Mouse (Mus musculus) forebrain, postnatal 0 days (tissue): ENCODE results near the gene Lsamp. TPM values are rescaled to one million over a fixed set of nuclear protein-coding genes. Genes with fewer than 3 reads are reported as not detected.
A peak's percentile ranks its signal among the peaks of the same experiment; 100 is the strongest.

Experiments
- ATAC-seq: fragments of 200-750 bp; cut with Nextera tagmentation; 2 replicates; pipeline ENCODE4 v1.8.0; 2017; ENCODE audit warnings: mild to moderate bottlenecking, moderate library complexity
- DNase-seq: peaks from one replicate; pipeline ENCODE4 v3.0.0-alpha.2; 2015
- H3K27ac ChIP-seq: fragments of 300-500 bp; sonication (generic); 2 replicates; pipeline ENCODE4 v1.5.1; 2014; ENCODE audit warnings: low read depth, mild to moderate bottlenecking, antibody characterized with exemption, low read length, moderate library complexity, mixed read lengths
- H3K27me3 ChIP-seq: fragments of 300-500 bp; sonication (generic); 2 replicates; pipeline ENCODE4 v1.6.1; 2014; ENCODE audit warnings: mild to moderate bottlenecking, low read length, mixed read lengths; ENCODE audit not compliant: insufficient read depth
- H3K36me3 ChIP-seq: fragments of 300-500 bp; sonication (generic); 2 replicates; pipeline ENCODE4 v1.6.1; 2014; ENCODE audit warnings: mild to moderate bottlenecking, moderate library complexity; ENCODE audit not compliant: insufficient read depth
- H3K4me1 ChIP-seq: fragments of 300-500 bp; sonication (generic); 2 replicates; pipeline ENCODE4 v1.6.1; 2014; ENCODE audit warnings: antibody characterized with exemption; ENCODE audit not compliant: insufficient read depth
- H3K4me2 ChIP-seq: fragments of 300-500 bp; sonication (generic); 2 replicates; pipeline ENCODE4 v1.6.1; 2014; ENCODE audit warnings: low read depth, mild to moderate bottlenecking, moderate library complexity
- H3K4me3 ChIP-seq: fragments of 300-500 bp; sonication (generic); 2 replicates; pipeline ENCODE4 v1.5.1; 2014; ENCODE audit warnings: low read depth, low read length, mixed read lengths
- H3K9ac ChIP-seq: fragments of 300-500 bp; sonication (generic); 2 replicates; pipeline ENCODE4 v1.6.1; 2014; ENCODE audit warnings: mild to moderate bottlenecking
- H3K9me3 ChIP-seq: fragments of 300-500 bp; sonication (generic); 2 replicates; pipeline ENCODE4 v1.6.1; 2016; ENCODE audit warnings: low read length
- CTCF ChIP-seq: sonication (generic); IDR thresholded peaks from 2 replicates; pipeline ENCODE4 v1.5.1; 2016; ENCODE audit warnings: antibody characterized with exemption, control low read depth, low read depth
- WGBS: fragments of 180-500 bp; shearing (Covaris S2); extraction: QIAGEN DNeasy Blood & Tissue Kit; methylation state at CpG from one replicate; pipeline ENCODE4 v1.1.7; 2014; 5-methylcytosine and 5-hydroxymethylcytosine counted together
- polyA plus RNA-seq: library from polyadenylated mRNA; unstranded; fragments of >200 nt; fragmentation: Nextera tagmentation; extraction: Ambion mirVana; gene quantifications from 2 replicates; pipeline ENCODE4 v1.2.1, GENCODE M21; 2015
- total RNA-seq: library from RNA; depleted of rRNA; stranded (reverse); fragments of >200 nt; gene quantifications from 2 replicates; pipeline ENCODE4 v1.2.3, GENCODE M21; 2014

The Lsamp gene
- total and polyA plus RNA-seq, 2 experiments from 2014 or later: 74.0 to 157 TPM

DNA sequence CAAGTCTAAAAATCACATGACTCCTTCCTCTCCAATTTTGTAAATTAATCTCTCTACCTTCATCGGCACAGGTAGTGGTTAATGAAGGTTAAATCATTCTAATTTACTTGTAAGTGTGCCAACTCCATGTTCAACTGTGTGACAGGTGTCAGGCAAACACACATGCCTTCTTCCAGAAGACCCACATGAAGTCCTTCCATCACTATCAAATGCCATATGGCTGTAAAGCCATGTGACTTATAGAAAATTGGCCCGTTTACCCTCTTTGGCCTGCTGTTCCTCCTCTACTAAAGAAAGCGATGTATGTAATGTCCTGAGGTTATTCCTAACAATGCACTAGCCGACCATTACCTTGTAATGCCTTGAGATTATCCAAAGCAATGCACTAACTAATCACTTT is 565.5 kb downstream of the Lsamp start:
- Histone ChIP-seq H3K27me3 (no peaks in the 10 kb centered on the region), H3K36me3 (no peaks in the 10 kb centered on the region), H3K4me3 (no peak overlapping the region), H3K4me2 (no peak overlapping the region), H3K9ac (no peak overlapping the region), H3K9me3 (no peaks in the 10 kb centered on the region), H3K4me1 (no peaks in the 10 kb centered on the region), H3K27ac (no peak overlapping the region)
- no peak for TF ChIP-seq CTCF
- no peak for ATAC-seq
- 69% methylated on average over 4 of the region's 4 CpGs for WGBS
- DNase-seq: no peak

DNA sequence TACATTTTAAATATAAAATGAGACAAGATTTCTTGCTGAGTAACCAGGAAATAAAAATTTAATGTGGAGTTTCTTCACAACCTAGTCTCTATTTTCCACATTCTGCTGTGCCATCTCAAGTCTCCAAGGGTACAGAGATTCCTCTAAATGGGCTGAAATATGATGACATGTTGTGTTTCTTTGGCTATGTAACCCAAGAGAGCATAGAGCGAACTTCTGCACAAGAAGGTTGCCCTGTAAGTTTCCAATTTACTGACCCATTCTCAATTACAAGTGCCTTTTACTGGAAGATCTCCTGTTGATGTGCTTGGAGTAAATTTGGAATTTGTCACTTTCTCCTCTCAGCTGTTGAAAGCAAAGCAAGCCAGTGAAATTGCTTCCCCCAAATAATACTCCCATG is 571.4 kb downstream of the Lsamp start:
- ATAC-seq (no peak), DNase-seq (no peak)
- Histone ChIP-seq H3K9me3 (no peaks in the 10 kb centered on the region), H3K27ac (no peak overlapping the region), H3K27me3 (no peaks in the 10 kb centered on the region), H3K4me1 (no peaks in the 10 kb centered on the region), H3K9ac (no peak overlapping the region), H3K36me3 (no peaks in the 10 kb centered on the region), H3K4me3 (no peak overlapping the region), H3K4me2 (no peak overlapping the region)
- no peak for TF ChIP-seq CTCF
- 90% methylated on average over 1 of the region's 1 CpGs for WGBS

DNA sequence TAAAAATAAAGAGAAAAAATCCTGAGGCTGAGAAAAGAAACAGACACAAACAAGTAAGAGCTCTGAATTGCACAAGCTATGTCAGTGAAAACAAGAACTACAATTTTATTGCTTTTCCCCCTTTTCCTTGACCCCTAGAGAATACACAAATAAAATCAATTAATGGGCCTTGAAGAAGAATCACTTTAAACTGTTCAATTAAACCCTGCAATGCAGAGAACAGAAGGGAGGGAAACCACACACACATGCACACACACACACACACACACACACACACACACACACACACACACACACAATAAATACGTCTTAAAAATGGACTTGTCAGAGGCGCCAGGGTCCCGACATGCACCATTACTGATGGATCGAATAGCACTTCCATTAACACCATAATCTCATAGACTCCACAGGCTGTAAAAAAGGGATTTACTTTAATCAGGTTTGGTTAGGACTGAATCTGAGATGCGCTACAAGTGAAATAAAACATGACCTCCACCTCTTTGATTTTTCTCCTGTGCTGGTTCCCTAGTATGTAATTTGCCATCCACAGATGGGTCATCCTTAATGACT is 573.6 kb downstream of the Lsamp start:
- no peak overlapping the region for H3K27ac ChIP-seq
- no peaks in the 10 kb centered on the region for H3K9me3 ChIP-seq
- H3K36me3 ChIP-seq: no peaks in the 10 kb centered on the region
- no peak for DNase-seq
- no peak overlapping the region for H3K4me2 ChIP-seq
- WGBS: 87% methylated on average over 5 of the region's 5 CpGs
- H3K4me1 ChIP-seq: no peaks in the 10 kb centered on the region
- TF ChIP-seq CTCF: no peak
- no peak overlapping the region for H3K4me3 ChIP-seq
- no peak for ATAC-seq
- H3K9ac ChIP-seq: no peak overlapping the region
- H3K27me3 ChIP-seq: no peaks in the 10 kb centered on the region

DNA sequence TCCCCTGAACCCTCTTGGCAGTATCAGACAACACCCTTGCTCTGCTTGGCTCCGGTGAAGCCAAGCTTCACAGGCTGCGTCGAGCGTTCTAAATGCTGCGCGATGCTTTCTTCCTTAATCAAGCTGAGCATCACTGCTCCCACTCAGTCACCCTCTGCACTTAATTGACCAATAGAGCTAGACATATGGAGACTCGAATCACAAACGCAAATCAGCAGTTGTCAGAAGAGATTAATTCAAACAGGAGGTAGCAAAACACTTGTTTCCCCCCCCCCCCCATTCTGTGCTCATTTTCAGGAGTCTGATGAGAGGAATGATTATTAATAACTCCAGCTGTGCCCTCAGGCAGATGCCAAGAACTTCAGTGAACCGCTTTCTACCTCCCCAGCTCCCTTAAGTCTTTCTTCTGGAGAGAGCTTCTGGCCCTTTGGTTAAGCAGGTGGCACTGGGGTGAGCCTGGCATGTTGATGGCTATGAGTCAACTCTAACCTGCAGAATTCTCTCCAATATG is 583.3 kb downstream of the Lsamp start:
- Histone ChIP-seq H3K27me3 (no peaks in the 10 kb centered on the region), H3K9me3 (no peaks in the 10 kb centered on the region), H3K4me2 (no peak overlapping the region), H3K4me1 (no peaks in the 10 kb centered on the region), H3K9ac (no peak overlapping the region), H3K4me3 (no peak overlapping the region), H3K27ac (no peak overlapping the region), H3K36me3 (no peaks in the 10 kb centered on the region)
- ATAC-seq: peak; percentile 34; the same call in 1 of the 2 replicates
- TF ChIP-seq CTCF: no peak
- no peak for DNase-seq
- WGBS: 59% methylated on average over 9 of the region's 9 CpGs

DNA sequence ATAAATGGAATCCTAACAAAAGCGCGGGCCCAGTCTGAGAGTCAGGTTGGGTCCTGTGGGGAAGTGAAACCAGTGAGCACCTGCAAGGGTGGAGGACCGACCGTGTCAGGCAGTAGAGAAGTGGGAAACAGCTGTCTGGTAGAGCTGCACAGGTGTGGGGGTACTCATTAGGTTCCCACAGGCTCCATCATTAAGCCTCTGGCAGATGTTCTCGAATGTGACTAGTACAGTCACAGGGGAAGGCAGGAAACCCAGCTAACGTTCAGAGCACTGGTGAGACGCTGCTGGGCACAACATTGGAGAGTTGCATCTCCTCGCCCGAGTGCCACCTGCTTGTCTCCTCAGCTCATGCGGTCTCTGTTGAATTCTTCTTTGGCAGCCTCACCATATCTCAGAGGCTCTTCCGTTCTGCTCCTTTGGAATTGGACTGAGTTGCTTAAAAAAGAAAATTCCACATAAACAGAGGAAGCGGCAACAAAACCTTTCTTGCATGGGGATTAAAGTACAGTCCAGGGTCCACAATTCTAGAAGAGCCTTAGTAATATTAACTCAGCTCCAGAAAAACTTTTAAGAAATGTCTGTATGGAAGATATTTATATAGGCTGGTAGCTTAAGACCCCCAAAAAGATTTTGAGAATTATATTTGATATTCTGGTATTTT is 588.1 kb downstream of the Lsamp start:
- Histone ChIP-seq H3K4me1 (no peaks in the 10 kb centered on the region), H3K27me3 (no peaks in the 10 kb centered on the region), H3K27ac (no peak overlapping the region), H3K9me3 (no peaks in the 10 kb centered on the region), H3K4me3 (no peak overlapping the region), H3K4me2 (no peak overlapping the region), H3K36me3 (no peaks in the 10 kb centered on the region), H3K9ac (no peak overlapping the region)
- whole genome bisulfite sequencing: 91% methylated on average over 12 of the region's 12 CpGs
- no peak for TF ChIP-seq CTCF
- no peak for ATAC-seq
- DNase-seq: no peak

DNA sequence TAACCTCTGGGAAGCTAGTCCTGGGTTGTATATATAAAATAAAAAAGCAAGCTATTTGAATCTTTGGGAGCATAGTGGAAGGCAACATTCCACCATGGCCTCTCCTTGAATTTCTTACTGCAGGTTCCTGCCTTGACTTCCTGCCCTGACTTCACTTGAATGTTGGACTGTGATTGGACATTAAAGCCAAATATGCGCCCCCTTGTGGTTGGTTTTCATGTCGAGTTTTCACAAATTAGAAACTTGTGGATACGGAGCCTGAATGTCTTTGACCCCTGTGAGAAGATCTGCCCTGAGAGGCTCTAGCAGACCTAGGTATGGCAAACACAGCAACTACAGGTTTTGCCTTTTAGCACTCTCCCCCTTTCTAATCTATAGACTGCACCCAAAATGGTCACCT is 597.9 kb downstream of the Lsamp start:
- Histone ChIP-seq H3K36me3 (no peaks in the 10 kb centered on the region), H3K27ac (no peak overlapping the region), H3K9me3 (no peaks in the 10 kb centered on the region), H3K4me2 (no peak overlapping the region), H3K9ac (no peak overlapping the region), H3K4me3 (no peak overlapping the region), H3K27me3 (no peaks in the 10 kb centered on the region), H3K4me1 (no peaks in the 10 kb centered on the region)
- TF ChIP-seq CTCF: no peak
- 74% methylated on average over 3 of the region's 3 CpGs for WGBS
- ATAC-seq (no peak), DNase-seq (no peak)

DNA sequence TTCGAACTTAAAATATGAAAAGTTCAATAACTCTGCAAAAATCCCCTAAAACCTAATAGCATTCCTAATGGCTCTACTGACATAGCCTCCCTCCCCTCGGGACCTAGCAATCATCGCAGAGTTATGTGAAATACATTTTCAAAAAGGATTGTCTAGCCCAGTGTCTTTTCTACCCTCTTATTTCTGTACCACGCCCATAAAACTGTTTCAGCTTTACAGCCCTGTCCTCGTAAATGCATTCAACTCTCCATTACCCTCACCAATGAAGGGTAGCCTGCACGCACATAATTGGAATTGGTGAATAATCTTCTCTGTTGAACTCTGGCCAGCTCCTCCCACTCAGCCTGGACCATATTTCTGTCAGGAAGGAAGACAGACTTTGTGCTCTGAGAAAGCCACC is 609.0 kb downstream of the Lsamp start:
- WGBS: 74% methylated on average over 6 of the region's 6 CpGs

More for the DNA sequence above, 609.0 kb downstream of the Lsamp start:
- Histone ChIP-seq H3K27ac (no peak overlapping the region), H3K27me3 (no peaks in the 10 kb centered on the region), H3K4me1 (no peaks in the 10 kb centered on the region), H3K36me3 (no peaks in the 10 kb centered on the region), H3K4me3 (no peak overlapping the region), H3K9ac (no peak overlapping the region), H3K9me3 (no peaks in the 10 kb centered on the region), H3K4me2 (no peak overlapping the region)
- TF ChIP-seq CTCF: no peak
- DNase-seq (no peak), ATAC-seq (no peak)
